Mouse (Mus musculus) hindbrain, embryonic 11.5 days (tissue): ENCODE measurements around the gene Adh6a. TPM values are rescaled to one million over a fixed set of nuclear protein-coding genes. Genes with fewer than 3 reads are reported as not detected.

Experiments
- ATAC-seq: fragments of 200-750 bp; cut with Nextera tagmentation; 2 replicates; pipeline ENCODE4 v1.8.0; 2017; ENCODE audit warnings: mild to moderate bottlenecking, moderate TSS enrichment, moderate library complexity; ENCODE audit not compliant: low FRiP score
- DNase-seq: peaks from one replicate; pipeline ENCODE4 v3.0.0-alpha.2; 2015; ENCODE audit warnings: low spot score
- H3K27ac ChIP-seq: fragments of 300-500 bp; sonication (generic); 2 replicates; pipeline ENCODE4 v1.5.1; 2014; ENCODE audit warnings: mild to moderate bottlenecking, low read depth, low read length
- H3K27me3 ChIP-seq: fragments of 300-500 bp; sonication (generic); 2 replicates; pipeline ENCODE4 v1.6.1; 2014; ENCODE audit warnings: mild to moderate bottlenecking, low read length, moderate library complexity, mixed read lengths; ENCODE audit not compliant: control insufficient read depth, insufficient read depth
- H3K36me3 ChIP-seq: fragments of 300-500 bp; sonication (generic); 2 replicates; pipeline ENCODE4 v1.6.1; 2014; ENCODE audit warnings: mild to moderate bottlenecking, low read length, moderate library complexity, mixed read lengths; ENCODE audit not compliant: control insufficient read depth, insufficient read depth
- H3K4me1 ChIP-seq: fragments of 300-500 bp; sonication (generic); replicated peaks from 2 replicates; pipeline ENCODE4 v1.6.1; 2014; ENCODE audit warnings: low read length, mixed read lengths; ENCODE audit not compliant: control insufficient read depth, insufficient read depth
- H3K4me2 ChIP-seq: fragments of 300-500 bp; sonication (generic); replicated peaks from 2 replicates; pipeline ENCODE4 v1.6.1; 2014; ENCODE audit warnings: mild to moderate bottlenecking, low read depth, low read length
- H3K4me3 ChIP-seq: fragments of 300-500 bp; sonication (generic); 2 replicates; pipeline ENCODE4 v1.5.1; 2014; ENCODE audit warnings: low read depth, low read length
- H3K9ac ChIP-seq: fragments of 300-500 bp; sonication (generic); 2 replicates; pipeline ENCODE4 v1.6.1; 2014; ENCODE audit warnings: low read depth, low read length
- H3K9me3 ChIP-seq: fragments of 300-500 bp; sonication (generic); 2 replicates; pipeline ENCODE4 v1.6.1; 2016; ENCODE audit warnings: low read length; ENCODE audit not compliant: control insufficient read depth
- WGBS: fragments of 180-500 bp; shearing (Covaris S2); extraction: QIAGEN DNeasy Blood & Tissue Kit; methylation state at CpG from one replicate; pipeline ENCODE4 v1.1.7; 2014; 5-methylcytosine and 5-hydroxymethylcytosine counted together
- polyA plus RNA-seq: library from polyadenylated mRNA; unstranded; fragments of >200 nt; fragmentation: Nextera tagmentation; extraction: Ambion mirVana; gene quantifications from 2 replicates; pipeline ENCODE4 v1.2.1, GENCODE M21; 2014

The Adh6a gene
- polyA plus RNA-seq, 1 experiment from 2014 or later: not detected

- Histone ChIP-seq H3K27me3 (no peaks in the 10 kb centered on the region), H3K4me2 (no peak overlapping the region), H3K27ac (no peak overlapping the region), H3K9me3 (no peaks in the 10 kb centered on the region), H3K9ac (no peak overlapping the region), H3K36me3 (no peaks in the 10 kb centered on the region), H3K4me3 (no peak overlapping the region), H3K4me1 (no peaks in the 10 kb centered on the region)
- WGBS: 87% methylated on average over 4 of the region's 4 CpGs
- DNase-seq (no peak), ATAC-seq (no peak)
These were observed 25.4 kb upstream of the Adh6a start for GRCm38 (mm10) chr3:138287686-138288085.

- WGBS: 65% methylated on average over 2 of the region's 2 CpGs
- no peak overlapping the region for H3K4me2 ChIP-seq
- H3K9ac ChIP-seq: no peak overlapping the region
- H3K4me1 ChIP-seq: no peaks in the 10 kb centered on the region
- no peak overlapping the region for H3K27ac ChIP-seq
- no peaks in the 10 kb centered on the region for H3K9me3 ChIP-seq
- no peak overlapping the region for H3K4me3 ChIP-seq
- DNase-seq (no peak), ATAC-seq (no peak)
- H3K27me3 ChIP-seq: no peaks in the 10 kb centered on the region
- no peaks in the 10 kb centered on the region for H3K36me3 ChIP-seq
These were observed 22.4 kb upstream of the Adh6a start for GRCm38 (mm10) chr3:138290672-138291071.

GRCm38 (mm10) chr3:138291529-138292117 lies 21.5 kb upstream of the Adh6a start:
- ATAC-seq (no peak), DNase-seq (no peak)
- Histone ChIP-seq H3K4me1 (no peaks in the 10 kb centered on the region), H3K4me2 (no peak overlapping the region), H3K4me3 (no peak overlapping the region), H3K9ac (no peak overlapping the region), H3K36me3 (no peaks in the 10 kb centered on the region), H3K27me3 (no peaks in the 10 kb centered on the region), H3K27ac (no peak overlapping the region), H3K9me3 (no peaks in the 10 kb centered on the region)
- WGBS: 93% methylated on average over 4 of the region's 4 CpGs

DNA sequence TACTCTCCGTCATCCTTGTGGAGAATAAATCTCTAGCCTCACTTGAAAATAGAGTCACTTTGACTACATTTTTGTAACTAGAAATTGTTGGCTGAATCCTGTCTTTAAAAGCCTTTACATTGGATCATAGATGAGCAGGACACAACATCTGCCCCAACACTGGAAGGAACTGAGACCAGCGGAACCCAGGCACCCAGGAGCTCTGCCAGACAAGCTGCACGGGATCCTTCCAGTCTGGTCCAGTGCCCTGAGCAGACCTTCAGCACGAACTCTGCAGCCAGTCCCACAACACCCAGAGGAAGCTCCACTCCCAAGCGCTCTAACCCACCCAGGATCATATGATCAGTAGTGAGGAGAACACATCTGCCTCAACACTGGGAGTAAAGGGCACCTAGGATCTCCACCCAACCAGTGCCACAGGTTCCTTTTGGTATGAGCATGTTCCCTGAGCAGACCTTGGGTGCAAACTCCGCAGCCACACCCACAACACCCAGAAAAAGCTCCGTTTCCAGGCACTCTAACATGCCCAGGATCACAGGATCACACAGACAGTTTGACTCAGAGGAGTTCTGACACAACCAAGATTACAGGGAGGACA lies 19.7 kb upstream of the Adh6a start:
- ATAC-seq: no peak
- WGBS: 86% methylated on average over 7 of the region's 7 CpGs
- Histone ChIP-seq H3K9me3 (no peaks in the 10 kb centered on the region), H3K27me3 (no peaks in the 10 kb centered on the region), H3K27ac (no peak overlapping the region), H3K4me2 (no peak overlapping the region), H3K36me3 (no peaks in the 10 kb centered on the region), H3K4me1 (no peaks in the 10 kb centered on the region), H3K4me3 (no peak overlapping the region), H3K9ac (no peak overlapping the region)
- DNase-seq: no peak

DNA sequence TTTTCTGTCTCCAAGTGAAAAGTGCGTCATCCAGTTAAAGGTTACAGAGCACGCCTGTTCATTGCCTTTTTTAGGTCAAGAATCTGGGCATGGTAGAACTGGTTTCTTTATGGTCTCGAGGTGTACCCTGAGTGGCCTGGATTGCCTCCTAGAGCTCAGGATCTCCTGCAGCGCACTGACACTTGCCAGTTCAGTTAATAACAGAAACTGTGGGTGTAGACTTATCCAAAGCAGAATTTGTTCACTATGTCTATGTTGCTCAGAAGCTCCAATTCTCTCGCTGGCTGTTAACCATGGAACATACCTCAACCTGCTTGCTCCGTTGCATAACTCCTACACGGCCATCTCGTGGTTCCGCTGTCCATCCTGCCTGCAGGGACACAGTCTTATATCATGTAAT lies 13.0 kb upstream of the Adh6a start:
- Histone ChIP-seq H3K36me3 (no peaks in the 10 kb centered on the region), H3K4me2 (no peak overlapping the region), H3K4me1 (no peaks in the 10 kb centered on the region), H3K27me3 (no peaks in the 10 kb centered on the region), H3K27ac (no peak overlapping the region), H3K9me3 (no peaks in the 10 kb centered on the region), H3K9ac (no peak overlapping the region), H3K4me3 (no peak overlapping the region)
- no peak for DNase-seq
- no peak for ATAC-seq
- WGBS: 96% methylated on average over 9 of the region's 9 CpGs

GRCm38 (mm10) chr3:138302676-138303075 lies 10.4 kb upstream of the Adh6a start:
- no peak overlapping the region for H3K9ac ChIP-seq
- no peak for DNase-seq
- no peaks in the 10 kb centered on the region for H3K9me3 ChIP-seq
- H3K27me3 ChIP-seq: no peaks in the 10 kb centered on the region
- no peaks in the 10 kb centered on the region for H3K36me3 ChIP-seq
- no peak for ATAC-seq
- H3K4me3 ChIP-seq: no peak overlapping the region
- H3K4me2 ChIP-seq: no peak overlapping the region
- H3K4me1 ChIP-seq: no peaks in the 10 kb centered on the region
- no peak overlapping the region for H3K27ac ChIP-seq
- 54% methylated on average over 4 of the region's 4 CpGs for WGBS

GRCm38 (mm10) chr3:138303771-138304488 lies 9.2 kb upstream of the Adh6a start:
- ATAC-seq (no peak), DNase-seq (no peak)
- H3K9ac ChIP-seq: no peak overlapping the region
- WGBS: 88% methylated on average over 6 of the region's 6 CpGs
- H3K4me2 ChIP-seq: no peak overlapping the region
- H3K27me3 ChIP-seq: no peaks in the 10 kb centered on the region
- H3K36me3 ChIP-seq: no peaks in the 10 kb centered on the region
- H3K9me3 ChIP-seq: no peaks in the 10 kb centered on the region
- no peak overlapping the region for H3K4me3 ChIP-seq
- H3K4me1 ChIP-seq: no peaks in the 10 kb centered on the region
- H3K27ac ChIP-seq: no peak overlapping the region

GRCm38 (mm10) chr3:138304489-138304871 lies 8.6 kb upstream of the Adh6a start:
- 51% methylated on average over 4 of the region's 4 CpGs for WGBS
- no peak for ATAC-seq

More at GRCm38 (mm10) chr3:138304489-138304871, 8.6 kb upstream of the Adh6a start:
- no peak overlapping the region for H3K4me2 ChIP-seq
- H3K27me3 ChIP-seq: no peaks in the 10 kb centered on the region
- H3K4me1 ChIP-seq: no peaks in the 10 kb centered on the region
- no peak overlapping the region for H3K9ac ChIP-seq
- H3K36me3 ChIP-seq: no peaks in the 10 kb centered on the region
- DNase-seq: no peak
- no peaks in the 10 kb centered on the region for H3K9me3 ChIP-seq
- H3K4me3 ChIP-seq: no peak overlapping the region
- H3K27ac ChIP-seq: no peak overlapping the region
